Mouse (Mus musculus) MEL (cell line): ENCODE measurements around the gene Gk5. TPM values are rescaled to one million over a fixed set of nuclear protein-coding genes. Genes with fewer than 3 reads are reported as not detected.

ENCODE experiments used
- DNase-seq: peaks from one replicate; pipeline ENCODE4 v3.0.0; 2011; ENCODE audit warnings: low read depth, low spot score
- H3K27ac ChIP-seq: 2 replicates; pipeline ENCODE4 v1.5.1; 2012; ENCODE audit warnings: low read depth, mild to moderate bottlenecking, control low read depth, low read length, moderate library complexity; ENCODE audit not compliant: control insufficient read depth
- H3K27me3 ChIP-seq, 2 experiments: fragments of 150-350 bp in 1 of 2; sonication (generic) in 1 of 2; 2 replicates each; pipeline ENCODE4 v1.6.1; 2012; ENCODE audit warnings: low read length in 2 of 2, mild to moderate bottlenecking in 2 of 2, improper control_type of control experiment in 1 of 2, moderate library complexity in 1 of 2; ENCODE audit not compliant: insufficient read depth in 2 of 2, control insufficient read depth in 1 of 2
- H3K36me3 ChIP-seq, 2 experiments: 2 replicates each; pipeline ENCODE4 v1.6.1; 2012 to 2014; ENCODE audit warnings: low read length in 2 of 2, improper control_type of control experiment in 1 of 2, inconsistent platforms in 1 of 2, mild to moderate bottlenecking in 1 of 2; ENCODE audit not compliant: insufficient read depth in 2 of 2, control insufficient read depth in 1 of 2
- H3K4me1 ChIP-seq, 2 experiments: fragments of 150-350 bp in 1 of 2; sonication (generic) in 1 of 2; 2 replicates each; pipeline ENCODE4 v1.6.1; 2012; ENCODE audit warnings: low read length in 2 of 2, improper control_type of control experiment in 1 of 2, mild to moderate bottlenecking in 1 of 2; ENCODE audit not compliant: insufficient read depth in 2 of 2, control insufficient read depth in 1 of 2
- H3K4me3 ChIP-seq, 2 experiments: fragments of 150-350 bp in 1 of 2; sonication (generic) in 1 of 2; 2 replicates each; pipeline ENCODE4 v1.5.1; 2012; ENCODE audit warnings: low read depth in 2 of 2, low read length in 2 of 2, mild to moderate bottlenecking in 2 of 2, moderate library complexity in 2 of 2, control low read depth in 1 of 2, improper control_type of control experiment in 1 of 2; ENCODE audit not compliant: control insufficient read depth in 1 of 2, insufficient read depth in 1 of 2
- H3K79me2 ChIP-seq: 2 replicates; pipeline ENCODE4 v1.6.1; 2012; ENCODE audit warnings: mild to moderate bottlenecking, low read length, moderate library complexity; ENCODE audit not compliant: control insufficient read depth, poor library complexity, insufficient read depth
- H3K9ac ChIP-seq: 2 replicates; pipeline ENCODE4 v1.6.1; 2012; ENCODE audit warnings: low read depth, mild to moderate bottlenecking, control low read depth, low read length, moderate library complexity; ENCODE audit not compliant: control insufficient read depth, poor library complexity, severe bottlenecking
- H3K9me3 ChIP-seq: fragments of 150-350 bp; sonication (generic); replicated peaks from 2 replicates; pipeline ENCODE4 v1.6.1; 2012; ENCODE audit warnings: mild to moderate bottlenecking, low read length, improper control_type of control experiment, moderate library complexity; ENCODE audit not compliant: insufficient read depth
- BHLHE40 ChIP-seq: IDR thresholded peaks from 2 replicates; pipeline ENCODE4 v1.6.1; 2012; ENCODE audit warnings: low read depth, mild to moderate bottlenecking, inconsistent platforms, low read length, improper control_type of control experiment, borderline replicate concordance
- CHD1 ChIP-seq: IDR thresholded peaks from 2 replicates; pipeline ENCODE4 v1.6.1; 2012; ENCODE audit warnings: low read depth, mild to moderate bottlenecking, inconsistent platforms, low read length, improper control_type of control experiment
- ELF1 ChIP-seq: IDR thresholded peaks from 2 replicates; pipeline ENCODE4 v1.6.1; 2014; ENCODE audit warnings: low read depth, mild to moderate bottlenecking, inconsistent platforms, low read length, improper control_type of control experiment, moderate library complexity
- EP300 ChIP-seq, 2 experiments: IDR thresholded peaks; 2 replicates each; pipeline ENCODE4 v1.6.1; 2011; ENCODE audit warnings: improper control_type of control experiment in 2 of 2, low read length in 2 of 2, low read depth in 1 of 2, mild to moderate bottlenecking in 1 of 2
- ETS1 ChIP-seq: IDR thresholded peaks from 2 replicates; pipeline ENCODE4 v1.6.1; 2012; ENCODE audit warnings: low read depth, mild to moderate bottlenecking, inconsistent platforms, low read length, improper control_type of control experiment, moderate library complexity
- GABPA ChIP-seq: IDR thresholded peaks from 2 replicates; pipeline ENCODE4 v1.6.1; 2012; ENCODE audit warnings: low read depth, mild to moderate bottlenecking, inconsistent platforms, low read length, improper control_type of control experiment, moderate library complexity
- GATA1 ChIP-seq: IDR thresholded peaks from 2 replicates; pipeline ENCODE4 v1.6.1; 2011; ENCODE audit warnings: low read depth, low read length, improper control_type of control experiment
- MAX ChIP-seq: IDR thresholded peaks from 2 replicates; pipeline ENCODE4 v1.6.1; 2011; ENCODE audit warnings: low read length, improper control_type of control experiment
- MXI1 ChIP-seq: IDR thresholded peaks from 2 replicates; pipeline ENCODE4 v1.6.1; 2011; ENCODE audit warnings: mild to moderate bottlenecking, low read depth, low read length, improper control_type of control experiment
- MYB ChIP-seq: IDR thresholded peaks from 2 replicates; pipeline ENCODE4 v1.6.1; 2011; ENCODE audit warnings: mild to moderate bottlenecking, low read depth, low read length, improper control_type of control experiment
- NELFE ChIP-seq: IDR thresholded peaks from 2 replicates; pipeline ENCODE4 v1.6.1; 2011; ENCODE audit warnings: low read depth, low read length, improper control_type of control experiment
- NRF1 ChIP-seq: IDR thresholded peaks from 2 replicates; pipeline ENCODE4 v1.6.1; 2014; ENCODE audit warnings: low read depth, mild to moderate bottlenecking, inconsistent platforms, low read length, improper control_type of control experiment, moderate library complexity; ENCODE audit not compliant: poor library complexity, insufficient read depth, severe bottlenecking
- POLR2AphosphoS5 ChIP-seq: IDR thresholded peaks from 2 replicates; pipeline ENCODE4 v1.6.1; 2012; ENCODE audit warnings: low read depth, borderline replicate concordance, mild to moderate bottlenecking, inconsistent platforms, low read length, moderate library complexity, mixed read lengths
- SIN3A ChIP-seq: IDR thresholded peaks from 2 replicates; pipeline ENCODE4 v1.6.1; 2012; ENCODE audit warnings: low read length, improper control_type of control experiment, inconsistent platforms
- USF1 ChIP-seq: IDR thresholded peaks from 2 replicates; pipeline ENCODE4 v1.6.1; 2014; ENCODE audit warnings: low read depth, mild to moderate bottlenecking, inconsistent platforms, low read length, improper control_type of control experiment, moderate library complexity
- USF2 ChIP-seq, 2 experiments: IDR thresholded peaks; 2 replicates each; pipeline ENCODE4 v1.6.1; 2011 to 2012; ENCODE audit warnings: improper control_type of control experiment in 2 of 2, low read length in 2 of 2, borderline replicate concordance in 1 of 2, inconsistent platforms in 1 of 2, low read depth in 1 of 2, mild to moderate bottlenecking in 1 of 2; ENCODE audit not compliant: insufficient read depth in 1 of 2
- ZC3H11A ChIP-seq: IDR thresholded peaks from 2 replicates; pipeline ENCODE4 v1.6.1; 2012; ENCODE audit warnings: low read depth, mild to moderate bottlenecking, inconsistent platforms, low read length, improper control_type of control experiment
- polyA plus RNA-seq, 2 experiments: library from polyadenylated mRNA; stranded (reverse) in 1 of 2; unstranded in 1 of 2; fragments of >175 nt in 1 of 2; fragments of >200 nt in 1 of 2; gene quantifications; 2 replicates each; pipeline versions ENCODE4 v1.2.1 to v1.2.4; 2012; ENCODE audit warnings: low replicate concordance in 2 of 2, low read depth in 1 of 2; ENCODE audit not compliant: insufficient read length in 2 of 2, insufficient read depth in 1 of 2, missing spikeins in 1 of 2
- total RNA-seq: library from RNA; depleted of rRNA; stranded (reverse); fragments of 300-350 nt; gene quantifications from 2 replicates; pipeline ENCODE4 v1.2.3, GENCODE M21; 2012

Gene Gk5
- total and polyA plus RNA-seq, 3 experiments, result 4.0 to 6.2 TPM; not detected in 1

GRCm38 (mm10) chr9:96219114-96219669 lies 100.0 kb downstream of the Gk5 start:
- TF ChIP-seq MAX (peak; percentile 36; the same call in 1 of the 2 replicates), EP300 (IDR thresholded peaks at IDR 0.05; ENCODE audit: low read depth in 1 of 2, low read length in 2 of 2) (peak in 1 of 2 experiments; percentile 24; a peak in 2 of 4 replicates), BHLHE40 (no peak), SIN3A (peak; percentile 49; the same call in 1 of the 2 replicates), NELFE (no peak), MXI1 (peak; percentile 69; the same call in 1 of the 2 replicates)
- Histone ChIP-seq H3K27me3 (no peaks in the 10 kb centered on the region), H3K4me3 (no peak overlapping the region), H3K9me3 (no peaks in the 10 kb centered on the region), H3K36me3 (no peaks in the 10 kb centered on the region), H3K9ac (no peak overlapping the region), H3K4me1 (peaks cover 0 to 3% of the 10 kb centered on the region in 2 experiments; a peak in 2 of 4 replicates), H3K79me2 (no peaks in the 10 kb centered on the region), H3K27ac (no peak overlapping the region)
- DNase-seq, result peak; percentile 38

DNA sequence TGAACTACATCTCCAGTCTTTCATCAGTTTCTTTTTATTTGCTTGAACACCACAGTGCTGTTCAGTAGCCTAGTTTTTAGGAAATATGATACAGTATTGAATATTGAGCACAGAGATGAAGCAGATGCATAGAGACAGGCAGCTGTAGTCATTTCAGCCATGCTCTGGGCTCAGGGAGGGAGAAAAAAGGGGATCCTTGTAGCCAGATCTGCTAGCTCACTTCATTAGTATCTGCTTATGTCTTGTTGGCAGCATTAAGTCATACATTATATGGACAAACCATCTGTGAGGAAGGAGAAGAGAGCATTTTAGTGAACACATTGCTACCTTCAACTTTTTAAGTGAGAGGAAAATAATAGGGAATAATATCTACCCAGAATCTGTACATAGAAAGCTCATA lies 101.3 kb downstream of the Gk5 start:
- no peaks in the 10 kb centered on the region for H3K9me3 ChIP-seq
- no peak overlapping the region for H3K4me3 ChIP-seq
- no peaks in the 10 kb centered on the region for H3K79me2 ChIP-seq
- peaks cover 0 to 3% of the 10 kb centered on the region in 2 experiments; a peak in 2 of 4 replicates for H3K4me1 ChIP-seq
- no peak overlapping the region for H3K9ac ChIP-seq
- DNase-seq, result no peak
- H3K36me3 ChIP-seq, result no peaks in the 10 kb centered on the region
- no peak for TF ChIP-seq MYB
- no peak for TF ChIP-seq ZC3H11A
- TF ChIP-seq CHD1, result no peak
- no peak for TF ChIP-seq GATA1
- no peak for TF ChIP-seq ETS1
- no peak for TF ChIP-seq ELF1
- no peak for TF ChIP-seq NRF1
- no peak for TF ChIP-seq GABPA
- no peak for TF ChIP-seq USF1
- TF ChIP-seq MAX, result no peak
- no peak for TF ChIP-seq POLR2AphosphoS5
- TF ChIP-seq USF2 (IDR thresholded peaks at IDR 0.05; ENCODE audit: borderline replicate concordance in 1 of 2, insufficient read depth in 1 of 2, low read depth in 1 of 2, low read length in 2 of 2), result no peak
- H3K27me3 ChIP-seq, result no peaks in the 10 kb centered on the region
- no peak overlapping the region for H3K27ac ChIP-seq
